Mouse (Mus musculus) induced T-regulatory cell, adult 2 months (primary cell): ENCODE data around the gene Olfr1231.

Experiments
- DNase-seq: peaks from one replicate; pipeline ENCODE4 v3.0.0-alpha.2; 2012; ENCODE audit warnings: low read depth

Olfr1231 gene

DNA sequence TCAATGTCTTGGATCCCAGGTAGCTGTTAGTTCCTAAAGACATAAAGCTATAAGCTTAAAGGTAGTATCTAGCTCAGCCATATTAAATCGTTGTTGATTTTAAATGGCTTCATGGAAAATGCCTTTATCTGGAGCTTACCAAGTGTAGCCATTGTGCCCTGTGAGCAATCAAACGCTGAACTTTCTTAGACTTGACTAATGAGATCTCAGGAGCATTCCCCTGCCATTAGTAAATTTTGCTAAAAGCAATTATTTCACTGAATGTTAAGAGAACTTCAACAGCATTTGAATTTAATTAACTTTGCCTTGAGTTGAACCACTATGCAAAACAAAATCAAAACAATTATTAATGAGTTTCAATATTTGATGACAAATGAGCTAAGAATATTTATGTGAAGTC is at the start of gene Olfr1231:
Gene Olfr1231 (minus strand): TSS at position 101 of the 400 bp plus-strand sequence.
- no peak for DNase-seq

DNA sequence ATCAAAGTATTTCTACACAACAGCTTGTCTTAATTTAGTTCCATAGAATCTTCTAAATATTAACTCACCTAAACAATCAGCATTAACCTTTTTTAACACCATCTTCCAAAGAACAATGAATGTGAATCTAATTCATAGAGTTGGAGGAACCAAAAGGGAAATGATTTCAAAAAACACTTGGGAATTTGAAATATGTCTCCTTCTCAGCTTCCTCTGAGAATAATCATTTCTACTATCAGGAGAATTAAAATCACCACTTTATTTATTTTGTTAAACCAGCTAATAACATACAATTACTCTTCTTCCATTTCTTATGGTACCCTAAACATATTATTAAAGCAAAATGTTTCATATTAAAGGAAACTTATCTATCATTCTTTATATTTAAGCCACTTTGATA is 35.4 kb upstream of the Olfr1231 start, which contains the start of gene Olfr1233:
Gene Olfr1233 (minus strand): TSS at position 101 of the 400 bp plus-strand sequence.
- no peak for DNase-seq

DNA sequence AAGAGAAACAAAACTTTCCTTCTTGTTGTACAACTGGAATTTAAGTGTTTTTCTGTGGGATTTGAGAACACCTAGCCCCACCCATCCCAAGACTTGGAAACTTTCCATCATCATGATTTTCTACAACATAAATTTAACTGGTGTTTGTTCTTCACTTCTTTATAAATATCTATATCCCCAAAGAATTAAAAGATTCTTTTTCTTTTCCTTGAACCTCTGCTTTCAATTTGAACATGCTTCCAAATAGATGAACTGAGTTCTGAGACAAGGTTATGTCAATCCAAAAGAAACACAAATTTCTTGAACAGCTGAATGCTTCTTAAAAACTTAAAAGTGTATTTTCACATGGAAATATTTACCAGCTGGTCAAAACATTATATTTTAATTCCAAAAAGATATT is 22.7 kb upstream of the Olfr1231 start, which contains the start of gene Olfr1232:
Gene Olfr1232 (minus strand): TSS at position 101 of the 400 bp plus-strand sequence.
- no peak for DNase-seq

DNA sequence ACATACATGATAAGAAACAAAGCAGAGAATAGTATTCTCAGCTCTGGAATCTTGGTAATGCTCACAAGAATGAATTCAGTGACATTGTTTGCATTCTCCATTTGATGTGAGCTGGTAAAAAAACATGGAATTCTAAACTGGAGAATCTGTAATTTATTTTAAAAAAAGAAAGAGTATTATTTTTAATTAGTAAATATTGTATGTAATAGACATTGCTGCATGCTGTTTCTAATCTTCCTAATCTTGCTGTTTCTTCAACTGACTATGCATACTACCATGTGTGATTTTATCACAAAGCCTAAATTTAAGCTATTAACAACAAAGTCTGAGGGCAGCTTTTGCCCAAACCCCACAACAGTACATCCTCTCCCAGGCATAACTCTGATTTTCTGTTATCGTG is 9.7 kb downstream of the Olfr1231 start, which contains the start of gene Olfr1230:
Gene Olfr1230 (minus strand): TSS at position 101 of the 400 bp plus-strand sequence.
- no peak for DNase-seq

DNA sequence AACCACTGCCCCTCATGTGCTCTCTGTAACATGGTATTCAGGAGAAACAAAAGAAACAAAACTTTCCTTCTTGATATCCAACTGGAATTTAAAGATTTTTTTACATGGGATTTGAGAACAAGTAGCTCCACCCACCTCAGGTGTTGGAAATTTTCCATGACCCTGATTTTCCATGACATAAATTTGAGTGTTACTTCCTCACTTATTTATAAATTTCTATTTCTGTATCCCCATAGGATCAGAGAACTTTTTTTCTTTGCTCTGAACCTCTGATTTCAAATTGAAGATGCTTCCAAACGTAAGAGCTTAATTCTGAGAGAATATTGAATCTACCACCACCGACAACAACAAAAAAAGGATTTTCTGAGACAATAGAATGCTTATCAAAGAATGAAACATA is 19.0 kb downstream of the Olfr1231 start, which contains the start of gene Olfr1229:
Gene Olfr1229 (minus strand): TSS at position 101 of the 400 bp plus-strand sequence.
- no peak for DNase-seq

DNA sequence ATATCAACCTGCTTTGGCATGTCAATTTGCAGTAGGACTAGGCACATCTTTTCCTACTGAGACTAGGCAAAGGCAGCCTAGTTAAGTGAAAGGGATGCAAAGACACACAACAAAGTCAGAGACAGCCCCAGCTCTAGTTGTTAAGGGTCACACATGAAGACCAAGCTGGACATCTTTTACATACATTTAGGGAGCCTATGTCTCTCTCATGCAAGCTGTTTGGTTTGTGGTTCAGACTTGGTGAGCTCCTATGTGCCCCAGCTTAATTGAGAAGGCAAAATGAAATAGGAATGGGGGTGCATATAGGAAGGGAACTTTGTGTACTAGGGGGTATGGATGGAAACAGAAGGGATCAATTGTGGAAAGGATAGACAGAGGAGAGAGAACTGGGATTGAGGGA is 52.9 kb downstream of the Olfr1231 start, which contains the start of gene Olfr1228:
Gene Olfr1228 (minus strand): TSS at position 101 of the 400 bp plus-strand sequence.
- DNase-seq = no peak
